Mouse (Mus musculus): ENCODE results near the gene Ppp1r9a. TPM values are rescaled to one million over a fixed set of nuclear protein-coding genes. Genes with fewer than 3 reads are reported as not detected.

The Ppp1r9a gene
- polyA plus RNA-seq, 1 experiment from 2014 or later: 30.5 TPM

DNA sequence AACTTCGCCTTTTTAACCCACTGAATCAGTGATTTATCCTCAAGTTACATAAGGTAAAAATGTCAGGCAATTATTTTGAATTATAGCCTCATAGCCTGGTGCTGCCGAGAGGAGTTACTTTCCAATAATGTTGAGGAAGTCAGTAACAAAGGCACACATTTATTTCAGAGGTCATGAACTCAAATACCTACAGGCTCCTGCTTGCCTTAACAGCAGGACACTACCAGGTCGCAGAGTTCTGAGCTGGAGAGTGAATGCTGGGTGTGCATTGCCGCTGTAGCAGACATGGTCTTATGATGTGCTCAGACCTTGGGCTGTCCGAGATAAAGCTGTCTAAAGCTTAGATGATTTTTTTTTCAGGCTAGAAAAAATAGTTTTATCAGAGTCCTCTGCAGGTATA is 196.6 kb downstream of the Ppp1r9a start:
- Histone ChIP-seq H3K9me3 (no peaks in the 10 kb centered on the region), H3K27ac (replicated peaks) (no peak overlapping the region), H3K36me3 (no peaks in the 10 kb centered on the region), H3K4me1 (no peaks in the 10 kb centered on the region), H3K9ac (replicated peaks) (no peak overlapping the region), H3K4me2 (replicated peaks) (no peak overlapping the region), H3K4me3 (no peak overlapping the region), H3K27me3 (no peaks in the 10 kb centered on the region)
- 65% methylated on average over 5 of the region's 5 CpGs for WGBS
- ATAC-seq (ENCODE audit: low FRiP score, low read depth): no peak

- 83% methylated on average over 8 of the region's 8 CpGs for WGBS
- no peak for ATAC-seq (ENCODE audit: low FRiP score, low read depth)
- Histone ChIP-seq H3K9me3 (no peaks in the 10 kb centered on the region), H3K4me2 (replicated peaks) (no peak overlapping the region), H3K36me3 (no peaks in the 10 kb centered on the region), H3K9ac (replicated peaks) (no peak overlapping the region), H3K4me1 (no peaks in the 10 kb centered on the region), H3K27ac (replicated peaks) (no peak overlapping the region), H3K4me3 (no peak overlapping the region), H3K27me3 (no peaks in the 10 kb centered on the region)
Observed at GRCm38 (mm10) chr6:5099842-5100241, 197.1 kb downstream of the Ppp1r9a start.

DNA sequence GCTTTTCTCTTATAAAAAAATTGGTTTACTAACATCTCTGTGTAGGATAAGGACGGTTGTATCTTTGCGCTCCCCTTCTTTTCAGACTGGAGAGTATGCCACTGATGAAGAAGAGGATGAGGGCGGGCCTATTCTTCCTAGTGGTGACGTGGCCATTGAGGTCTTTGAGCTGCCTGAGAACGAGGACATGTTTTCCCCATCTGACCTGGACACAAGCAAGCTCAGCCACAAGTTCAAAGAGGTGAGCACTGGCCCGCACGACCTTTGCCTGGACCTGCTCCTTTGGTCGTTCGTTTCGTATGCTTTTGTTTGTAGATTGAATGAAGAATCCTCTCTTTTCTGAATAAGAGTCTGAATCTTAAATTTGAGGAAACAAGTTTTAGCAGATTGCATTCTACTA is 197.6 kb downstream of the Ppp1r9a start:
- H3K9ac ChIP-seq (replicated peaks): no peak overlapping the region
- H3K4me1 ChIP-seq: no peaks in the 10 kb centered on the region
- no peaks in the 10 kb centered on the region for H3K9me3 ChIP-seq
- 81% methylated on average over 10 of the region's 10 CpGs for WGBS
- no peaks in the 10 kb centered on the region for H3K36me3 ChIP-seq
- no peaks in the 10 kb centered on the region for H3K27me3 ChIP-seq
- H3K4me3 ChIP-seq: no peak overlapping the region
- H3K27ac ChIP-seq (replicated peaks): no peak overlapping the region
- ATAC-seq (ENCODE audit: low FRiP score, low read depth): no peak
- no peak overlapping the region for H3K4me2 ChIP-seq (replicated peaks)

DNA sequence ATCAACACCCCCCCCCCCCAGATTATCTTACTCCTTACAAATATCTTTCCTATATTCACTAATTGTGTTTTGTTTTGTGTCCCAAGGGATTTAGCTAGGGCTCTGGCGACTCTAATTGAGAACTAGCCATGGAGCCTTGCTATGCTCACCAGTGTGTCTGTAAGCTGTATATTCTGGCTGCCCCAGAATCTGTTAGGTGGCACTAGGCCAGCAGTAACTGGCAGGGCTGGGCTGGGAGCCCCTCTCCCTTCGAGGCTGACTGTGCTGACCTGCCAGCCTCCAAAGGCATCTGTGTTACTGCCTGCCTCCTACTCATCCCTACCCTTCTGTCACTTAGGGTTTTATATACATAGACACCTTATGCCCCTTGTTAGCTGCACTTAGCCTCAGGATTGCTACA is 200.0 kb downstream of the Ppp1r9a start:
- Histone ChIP-seq H3K4me3 (no peak overlapping the region), H3K4me1 (no peaks in the 10 kb centered on the region), H3K9me3 (no peaks in the 10 kb centered on the region), H3K9ac (replicated peaks) (no peak overlapping the region), H3K4me2 (replicated peaks) (no peak overlapping the region), H3K36me3 (no peaks in the 10 kb centered on the region), H3K27me3 (no peaks in the 10 kb centered on the region), H3K27ac (replicated peaks) (no peak overlapping the region)
- peak; percentile 44; the same call in 1 of the 2 replicates for ATAC-seq (ENCODE audit: low FRiP score, low read depth)
- WGBS: 42% methylated on average over 2 of the region's 2 CpGs

DNA sequence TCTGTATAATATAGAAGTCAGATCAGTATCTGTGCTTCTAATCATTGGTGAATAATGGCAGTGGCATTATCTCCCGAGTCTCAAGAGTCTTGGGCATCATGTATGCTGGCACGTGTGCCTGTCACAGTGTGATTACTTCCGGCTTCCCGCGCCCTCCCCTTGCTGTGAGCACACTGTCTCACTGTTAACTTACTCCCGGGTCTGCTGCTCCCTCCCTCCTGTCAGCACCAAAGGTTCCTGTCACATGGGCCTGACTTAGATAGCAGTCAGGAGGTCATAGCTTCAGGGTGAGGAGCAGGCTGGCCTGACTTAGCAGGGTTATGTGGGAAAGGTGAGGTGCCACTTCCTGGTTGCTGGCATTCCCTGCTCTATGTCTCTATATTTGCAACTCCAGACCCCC is 201.1 kb downstream of the Ppp1r9a start:
- WGBS: 63% methylated on average over 6 of the region's 6 CpGs
- no peaks in the 10 kb centered on the region for H3K27me3 ChIP-seq
- no peak overlapping the region for H3K4me3 ChIP-seq
- H3K4me2 ChIP-seq (replicated peaks): no peak overlapping the region
- peaks cover 4% of the 10 kb centered on the region; the same call in 1 of the 2 replicates for H3K4me1 ChIP-seq
- H3K27ac ChIP-seq (replicated peaks): no peak overlapping the region
- H3K9ac ChIP-seq (replicated peaks): no peak overlapping the region
- H3K36me3 ChIP-seq: no peaks in the 10 kb centered on the region
- ATAC-seq (ENCODE audit: low FRiP score, low read depth): no peak
- H3K9me3 ChIP-seq: no peaks in the 10 kb centered on the region

GRCm38 (mm10) chr6:5104238-5104637 is 201.5 kb downstream of the Ppp1r9a start:
- no peak for ATAC-seq (ENCODE audit: low FRiP score, low read depth)
- Histone ChIP-seq H3K4me3 (no peak overlapping the region), H3K27me3 (no peaks in the 10 kb centered on the region), H3K4me2 (replicated peaks) (no peak overlapping the region), H3K27ac (replicated peaks) (no peak overlapping the region), H3K36me3 (no peaks in the 10 kb centered on the region), H3K9ac (replicated peaks) (no peak overlapping the region), H3K9me3 (no peaks in the 10 kb centered on the region), H3K4me1 (peaks cover 4% of the 10 kb centered on the region; the same call in 1 of the 2 replicates)
- WGBS: 92% methylated on average over 7 of the region's 7 CpGs

DNA sequence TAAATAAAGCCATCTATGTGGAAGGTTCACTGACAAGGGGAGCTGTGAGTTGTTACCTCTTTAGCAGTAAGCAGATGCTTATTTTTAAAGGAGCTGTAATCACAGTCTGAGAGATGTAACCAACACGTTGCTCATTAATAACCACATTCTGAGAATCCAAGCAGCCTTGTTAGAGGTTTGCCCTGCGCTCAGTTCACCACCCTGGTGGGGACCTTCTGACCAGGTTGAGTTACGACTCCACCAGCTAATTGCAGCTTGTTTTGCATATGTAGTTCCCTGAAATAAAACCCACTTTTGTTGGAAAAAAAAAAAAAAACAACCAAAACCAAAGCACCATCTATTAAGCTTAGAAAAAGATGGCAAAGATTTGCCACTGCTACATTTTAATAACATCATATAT is 205.8 kb downstream of the Ppp1r9a start:
- WGBS: 63% methylated on average over 3 of the region's 3 CpGs
- no peak overlapping the region for H3K4me2 ChIP-seq (replicated peaks)
- H3K36me3 ChIP-seq: no peaks in the 10 kb centered on the region
- no peak overlapping the region for H3K9ac ChIP-seq (replicated peaks)
- no peaks in the 10 kb centered on the region for H3K9me3 ChIP-seq
- H3K4me3 ChIP-seq: no peak overlapping the region
- no peak overlapping the region for H3K27ac ChIP-seq (replicated peaks)
- H3K27me3 ChIP-seq: no peaks in the 10 kb centered on the region
- H3K4me1 ChIP-seq: peaks cover 13% of the 10 kb centered on the region
- no peak for ATAC-seq (ENCODE audit: low FRiP score, low read depth)

GRCm38 (mm10) chr6:5109925-5110714 is 207.4 kb downstream of the Ppp1r9a start:
- H3K4me2 ChIP-seq (replicated peaks): peak overlapping the region; percentile 55
- peaks cover 20% of the 10 kb centered on the region for H3K4me1 ChIP-seq
- WGBS: 7% methylated on average over 18 of the region's 18 CpGs
- H3K4me3 ChIP-seq: peak overlapping the region; percentile 37
- H3K27me3 ChIP-seq: no peaks in the 10 kb centered on the region
- no peak overlapping the region; the same call in 1 of the 2 replicates for H3K27ac ChIP-seq (replicated peaks)
- H3K36me3 ChIP-seq: no peaks in the 10 kb centered on the region
- no peaks in the 10 kb centered on the region for H3K9me3 ChIP-seq
- peak; percentile 98 for ATAC-seq (ENCODE audit: low FRiP score, low read depth)
- peak overlapping the region; percentile 39; the same call in 1 of the 2 replicates for H3K9ac ChIP-seq (replicated peaks)

GRCm38 (mm10) chr6:5110715-5111048 is 208.0 kb downstream of the Ppp1r9a start:
- ATAC-seq (ENCODE audit: low FRiP score, low read depth): 0 out of 2 replicates have a peak, but pooled peaks have one; percentile 16
- no peak overlapping the region for H3K4me3 ChIP-seq
- H3K36me3 ChIP-seq: peaks cover 5% of the 10 kb centered on the region; the same call in 1 of the 2 replicates
- WGBS: 23% methylated on average over 3 of the region's 3 CpGs
- no peak overlapping the region for H3K4me2 ChIP-seq (replicated peaks)
- H3K27ac ChIP-seq (replicated peaks): no peak overlapping the region
- H3K27me3 ChIP-seq: no peaks in the 10 kb centered on the region
- H3K9ac ChIP-seq (replicated peaks): no peak overlapping the region
- peaks cover 20% of the 10 kb centered on the region for H3K4me1 ChIP-seq
- no peaks in the 10 kb centered on the region for H3K9me3 ChIP-seq

- Histone ChIP-seq H3K36me3 (peaks cover 14% of the 10 kb centered on the region; the same call in 1 of the 2 replicates), H3K4me2 (replicated peaks) (no peak overlapping the region), H3K27me3 (no peaks in the 10 kb centered on the region), H3K4me3 (no peak overlapping the region), H3K9ac (replicated peaks) (no peak overlapping the region), H3K9me3 (no peaks in the 10 kb centered on the region), H3K4me1 (peaks cover 20% of the 10 kb centered on the region), H3K27ac (replicated peaks) (no peak overlapping the region)
- ATAC-seq (ENCODE audit: low FRiP score, low read depth): no peak
- 65% methylated on average over 8 of the region's 8 CpGs for WGBS
Observed at GRCm38 (mm10) chr6:5113103-5113502, 210.4 kb downstream of the Ppp1r9a start.

GRCm38 (mm10) chr6:5113734-5114133 is 211.0 kb downstream of the Ppp1r9a start:
- H3K4me1 ChIP-seq: peaks cover 16% of the 10 kb centered on the region
- no peak overlapping the region for H3K9ac ChIP-seq (replicated peaks)
- H3K9me3 ChIP-seq: no peaks in the 10 kb centered on the region
- 54% methylated on average over 5 of the region's 5 CpGs for WGBS
- H3K4me2 ChIP-seq (replicated peaks): no peak overlapping the region
- no peaks in the 10 kb centered on the region for H3K27me3 ChIP-seq
- no peak overlapping the region for H3K4me3 ChIP-seq
- no peak for ATAC-seq (ENCODE audit: low FRiP score, low read depth)
- peaks cover 14% of the 10 kb centered on the region; the same call in 1 of the 2 replicates for H3K36me3 ChIP-seq
- H3K27ac ChIP-seq (replicated peaks): no peak overlapping the region

GRCm38 (mm10) chr6:5114857-5115256 is 212.1 kb downstream of the Ppp1r9a start:
- ATAC-seq (ENCODE audit: low FRiP score, low read depth): no peak
- WGBS: 90% methylated on average over 7 of the region's 7 CpGs

More at GRCm38 (mm10) chr6:5114857-5115256, 212.1 kb downstream of the Ppp1r9a start:
- no peaks in the 10 kb centered on the region for H3K9me3 ChIP-seq
- no peak overlapping the region for H3K9ac ChIP-seq (replicated peaks)
- no peak overlapping the region for H3K4me3 ChIP-seq
- H3K27ac ChIP-seq (replicated peaks): no peak overlapping the region
- H3K36me3 ChIP-seq: peaks cover 14% of the 10 kb centered on the region; the same call in 1 of the 2 replicates
- H3K4me1 ChIP-seq: peaks cover 13% of the 10 kb centered on the region
- no peak overlapping the region for H3K4me2 ChIP-seq (replicated peaks)
- no peaks in the 10 kb centered on the region for H3K27me3 ChIP-seq
